Mouse (Mus musculus): Measurements from ENCODE around the gene Npsr1. TPM values are rescaled to one million over a fixed set of nuclear protein-coding genes. Genes with fewer than 3 reads are reported as not detected.
A peak's percentile ranks its signal among the peaks of the same experiment; 100 is the strongest.

The Npsr1 gene
- total and polyA plus RNA-seq, 2 experiments from 2014 or later, result not detected

DNA sequence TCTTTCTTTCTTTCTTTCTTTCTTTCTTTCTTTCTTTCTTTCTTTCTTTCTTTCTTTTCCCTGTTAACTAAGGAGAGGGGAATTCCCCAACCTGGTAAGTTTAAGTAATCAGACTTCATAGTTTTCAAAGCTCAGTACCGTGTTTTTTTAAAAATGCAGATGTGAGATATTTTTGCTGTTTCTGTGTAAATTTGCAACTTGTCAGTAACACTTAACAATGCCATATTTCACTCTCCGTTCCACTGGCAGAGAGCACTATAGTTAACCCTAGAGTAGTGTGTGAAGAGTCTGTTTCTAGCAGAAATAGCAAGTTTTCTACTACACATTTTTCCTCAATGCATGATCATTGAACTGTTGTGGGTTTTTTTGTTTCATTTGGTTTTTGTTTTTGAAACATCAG lies 730 bp downstream of the Npsr1 start:
- Histone ChIP-seq H3K4me1 (ENCODE audit: control insufficient read depth, insufficient read depth) (no peaks in the 10 kb centered on the region), H3K4me2 (ENCODE audit: low read depth, low read length) (no peak overlapping the region), H3K4me3 (ENCODE audit: low read depth, low read length) (no peak overlapping the region), H3K9me3 (replicated peaks; ENCODE audit: control insufficient read depth, low read length) (no peaks in the 10 kb centered on the region), H3K27me3 (ENCODE audit: control insufficient read depth, insufficient read depth, low read length) (no peaks in the 10 kb centered on the region), H3K9ac (replicated peaks; ENCODE audit: low read depth, low read length) (no peak overlapping the region), H3K27ac (ENCODE audit: low read depth) (no peak overlapping the region), H3K36me3 (replicated peaks; ENCODE audit: control insufficient read depth, insufficient read depth, low read length) (no peaks in the 10 kb centered on the region)
- no peak for ATAC-seq (ENCODE audit: insufficient read depth, low read depth)
- TF ChIP-seq EP300 (IDR thresholded peaks at IDR 0.05; ENCODE audit: low read depth) (no peak), CTCF (IDR thresholded peaks at IDR 0.05; ENCODE audit: low read depth) (no peak)
- DNase-seq (ENCODE audit: low spot score), result no peak
- WGBS, result 50% methylated on average over 2 of the region's 2 CpGs

GRCm38 (mm10) chr9:24099631-24100030 lies 1.8 kb downstream of the Npsr1 start:
- no peak overlapping the region for H3K9ac ChIP-seq (replicated peaks; ENCODE audit: low read depth, low read length)
- DNase-seq (ENCODE audit: low spot score), result no peak
- ATAC-seq (ENCODE audit: insufficient read depth, low read depth), result no peak
- no peaks in the 10 kb centered on the region for H3K36me3 ChIP-seq (replicated peaks; ENCODE audit: control insufficient read depth, insufficient read depth, low read length)
- H3K4me1 ChIP-seq (ENCODE audit: control insufficient read depth, insufficient read depth), result no peaks in the 10 kb centered on the region
- WGBS, result 67% methylated on average over 4 of the region's 4 CpGs
- H3K27ac ChIP-seq (ENCODE audit: low read depth), result no peak overlapping the region
- H3K27me3 ChIP-seq (ENCODE audit: control insufficient read depth, insufficient read depth, low read length), result no peaks in the 10 kb centered on the region
- no peaks in the 10 kb centered on the region for H3K9me3 ChIP-seq (replicated peaks; ENCODE audit: control insufficient read depth, low read length)
- H3K4me3 ChIP-seq (ENCODE audit: low read depth, low read length), result no peak overlapping the region
- TF ChIP-seq EP300 (IDR thresholded peaks at IDR 0.05; ENCODE audit: low read depth) (no peak), CTCF (IDR thresholded peaks at IDR 0.05; ENCODE audit: low read depth) (no peak)
- no peak overlapping the region for H3K4me2 ChIP-seq (ENCODE audit: low read depth, low read length)

- Histone ChIP-seq H3K9me3 (replicated peaks; ENCODE audit: control insufficient read depth, low read length) (no peaks in the 10 kb centered on the region), H3K9ac (replicated peaks; ENCODE audit: low read depth, low read length) (no peak overlapping the region), H3K4me1 (ENCODE audit: control insufficient read depth, insufficient read depth) (no peaks in the 10 kb centered on the region), H3K4me3 (ENCODE audit: low read depth, low read length) (no peak overlapping the region), H3K4me2 (ENCODE audit: low read depth, low read length) (no peak overlapping the region), H3K27ac (ENCODE audit: low read depth) (no peak overlapping the region), H3K36me3 (replicated peaks; ENCODE audit: control insufficient read depth, insufficient read depth, low read length) (no peaks in the 10 kb centered on the region), H3K27me3 (ENCODE audit: control insufficient read depth, insufficient read depth, low read length) (no peaks in the 10 kb centered on the region)
- WGBS, result 20% methylated on average over 4 of the region's 4 CpGs
- TF ChIP-seq CTCF (IDR thresholded peaks at IDR 0.05; ENCODE audit: low read depth), result peak; percentile 73
- no peak for TF ChIP-seq EP300 (IDR thresholded peaks at IDR 0.05; ENCODE audit: low read depth)
- ATAC-seq (ENCODE audit: insufficient read depth, low read depth), result no peak
- peak; percentile 25 for DNase-seq (ENCODE audit: low spot score)
Observed at GRCm38 (mm10) chr9:24119423-24119822, 21.6 kb downstream of the Npsr1 start.

GRCm38 (mm10) chr9:24133142-24133541 lies 35.3 kb downstream of the Npsr1 start:
- Histone ChIP-seq H3K36me3 (replicated peaks; ENCODE audit: control insufficient read depth, insufficient read depth, low read length) (no peaks in the 10 kb centered on the region), H3K27me3 (ENCODE audit: control insufficient read depth, insufficient read depth, low read length) (no peaks in the 10 kb centered on the region), H3K4me2 (ENCODE audit: low read depth, low read length) (no peak overlapping the region), H3K4me1 (ENCODE audit: control insufficient read depth, insufficient read depth) (no peaks in the 10 kb centered on the region), H3K9me3 (replicated peaks; ENCODE audit: control insufficient read depth, low read length) (no peaks in the 10 kb centered on the region), H3K27ac (ENCODE audit: low read depth) (no peak overlapping the region), H3K4me3 (ENCODE audit: low read depth, low read length) (no peak overlapping the region), H3K9ac (replicated peaks; ENCODE audit: low read depth, low read length) (no peak overlapping the region)
- TF ChIP-seq EP300 (IDR thresholded peaks at IDR 0.05; ENCODE audit: low read depth) (no peak), CTCF (IDR thresholded peaks at IDR 0.05; ENCODE audit: low read depth) (no peak)
- DNase-seq (ENCODE audit: low spot score) (no peak), ATAC-seq (ENCODE audit: insufficient read depth, low read depth) (no peak)
- 71% methylated on average over 1 of the region's 1 CpGs for WGBS

DNA sequence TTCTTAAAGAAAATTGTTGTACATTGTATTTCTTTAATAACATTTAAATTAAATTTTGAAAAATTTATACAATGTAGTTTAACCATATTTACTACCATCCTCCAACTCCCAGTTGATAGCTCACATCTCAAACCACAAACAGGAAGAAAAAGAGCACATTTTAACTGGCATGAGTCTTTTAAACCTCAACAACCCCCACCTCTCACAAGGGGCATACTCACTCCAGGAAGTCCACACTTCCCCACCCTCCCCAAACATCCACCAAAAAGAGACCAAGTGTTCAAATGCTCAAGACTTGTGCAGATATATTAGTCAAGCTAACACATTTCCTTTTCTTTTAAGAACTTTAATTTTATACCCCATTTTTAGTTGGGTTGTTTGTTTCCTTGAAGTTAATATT lies 38.6 kb downstream of the Npsr1 start:
- Histone ChIP-seq H3K4me1 (ENCODE audit: control insufficient read depth, insufficient read depth) (no peaks in the 10 kb centered on the region), H3K4me3 (ENCODE audit: low read depth, low read length) (no peak overlapping the region), H3K36me3 (replicated peaks; ENCODE audit: control insufficient read depth, insufficient read depth, low read length) (no peaks in the 10 kb centered on the region), H3K9ac (replicated peaks; ENCODE audit: low read depth, low read length) (no peak overlapping the region), H3K9me3 (replicated peaks; ENCODE audit: control insufficient read depth, low read length) (no peaks in the 10 kb centered on the region), H3K27ac (ENCODE audit: low read depth) (no peak overlapping the region), H3K27me3 (ENCODE audit: control insufficient read depth, insufficient read depth, low read length) (no peaks in the 10 kb centered on the region), H3K4me2 (ENCODE audit: low read depth, low read length) (no peak overlapping the region)
- no peak for TF ChIP-seq EP300 (IDR thresholded peaks at IDR 0.05; ENCODE audit: low read depth)
- no peak for TF ChIP-seq CTCF (IDR thresholded peaks at IDR 0.05; ENCODE audit: low read depth)
- no peak for DNase-seq (ENCODE audit: low spot score)
- ATAC-seq (ENCODE audit: insufficient read depth, low read depth), result no peak

- Histone ChIP-seq H3K27me3 (ENCODE audit: control insufficient read depth, insufficient read depth, low read length) (no peaks in the 10 kb centered on the region), H3K4me2 (ENCODE audit: low read depth, low read length) (no peak overlapping the region), H3K9me3 (replicated peaks; ENCODE audit: control insufficient read depth, low read length) (no peaks in the 10 kb centered on the region), H3K27ac (ENCODE audit: low read depth) (no peak overlapping the region), H3K4me3 (ENCODE audit: low read depth, low read length) (no peak overlapping the region), H3K4me1 (ENCODE audit: control insufficient read depth, insufficient read depth) (no peaks in the 10 kb centered on the region), H3K36me3 (replicated peaks; ENCODE audit: control insufficient read depth, insufficient read depth, low read length) (no peaks in the 10 kb centered on the region), H3K9ac (replicated peaks; ENCODE audit: low read depth, low read length) (no peak overlapping the region)
- ATAC-seq (ENCODE audit: insufficient read depth, low read depth), result no peak
- no peak for TF ChIP-seq EP300 (IDR thresholded peaks at IDR 0.05; ENCODE audit: low read depth)
- TF ChIP-seq CTCF (IDR thresholded peaks at IDR 0.05; ENCODE audit: low read depth), result no peak
- no peak for DNase-seq (ENCODE audit: low spot score)
- 83% methylated on average over 2 of the region's 2 CpGs for WGBS
Observed at GRCm38 (mm10) chr9:24144341-24144740, 46.5 kb downstream of the Npsr1 start.

Data from heart, postnatal 0 days (tissue).